Mouse (Mus musculus): ENCODE measurements around the gene Xirp1.

Xirp1 gene

DNA sequence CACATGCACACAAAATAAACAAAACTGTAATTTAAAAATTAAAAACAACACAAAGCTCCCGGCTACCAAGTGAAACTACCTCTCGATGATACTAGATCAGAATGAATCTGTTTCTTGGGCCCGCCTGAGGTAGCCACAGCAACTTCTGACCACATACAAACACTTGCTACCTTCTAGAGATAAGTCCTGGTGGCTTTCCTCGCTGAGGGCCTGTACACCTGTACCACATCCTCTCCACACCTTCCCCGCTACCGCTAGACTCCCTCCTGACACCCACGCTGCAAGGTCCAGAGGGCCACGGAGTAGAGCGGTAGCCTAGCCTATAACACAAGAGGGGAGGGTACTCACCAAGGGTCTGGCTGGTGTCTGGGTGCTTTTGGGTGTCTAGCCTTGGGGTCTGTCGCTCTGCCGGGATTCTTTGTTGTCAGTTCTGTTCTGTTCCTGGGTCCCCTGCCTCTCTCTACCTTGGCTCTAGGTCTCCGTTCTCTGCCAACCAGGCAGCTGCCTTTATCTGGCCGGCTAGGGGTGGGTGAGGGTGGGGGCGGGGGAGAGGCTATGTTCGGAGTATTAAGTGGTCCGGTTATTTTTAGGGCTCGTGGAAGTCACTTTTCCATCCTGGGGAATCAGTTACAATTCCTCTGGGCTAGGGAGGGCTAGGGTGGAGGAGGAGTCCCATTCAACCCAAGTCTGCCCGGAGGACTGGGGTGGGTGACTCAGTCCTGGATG is at the start of gene Xirp1:
Gene Xirp1, minus strand, starts transcription at position 513 of the 726 bp plus-strand sequence.
- DNase-seq (ENCODE audit: low spot score in 2 of 2), result no peak

DNA sequence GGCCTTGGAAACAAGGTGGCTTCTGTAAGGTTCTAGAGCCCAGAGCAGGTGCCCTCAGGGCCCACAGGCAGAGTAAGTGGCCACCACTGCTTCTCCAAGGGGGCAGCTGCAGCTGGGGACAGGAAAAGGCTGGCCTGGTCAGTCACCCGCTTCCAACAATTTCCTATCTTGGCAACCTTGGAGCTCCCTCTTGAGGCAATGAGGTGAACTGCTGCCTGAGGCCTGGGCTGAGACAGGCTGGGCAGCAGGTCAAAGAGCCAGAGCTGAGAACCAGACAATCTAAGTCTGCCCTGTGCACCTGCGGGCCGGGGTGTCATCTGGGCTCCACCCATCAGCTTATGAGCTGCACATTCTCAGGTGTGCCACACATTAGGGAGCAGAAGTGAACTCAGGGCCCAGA is 49.8 kb upstream of the Xirp1 start:
- peak; percentile 64 to 76 for DNase-seq (ENCODE audit: low spot score in 2 of 2)

DNA sequence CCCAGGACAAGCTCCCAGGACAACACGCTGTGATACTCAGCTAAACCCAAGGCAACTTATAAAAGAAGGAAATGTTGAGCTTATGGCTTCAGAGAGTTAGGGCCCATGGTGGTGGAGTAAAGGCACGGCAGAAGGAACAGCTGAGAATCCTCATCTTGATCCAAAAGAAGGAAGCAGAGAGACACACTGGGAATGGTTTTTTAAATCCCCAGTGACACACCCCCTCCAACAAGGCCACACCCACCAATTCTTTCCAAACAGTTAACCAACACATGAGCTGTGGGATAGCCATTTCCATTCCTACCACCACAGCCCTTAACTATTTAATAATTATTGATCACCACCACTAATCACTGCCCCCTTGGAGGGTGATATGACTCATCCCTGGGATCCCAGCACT is 47.9 kb upstream of the Xirp1 start:
- no peak for DNase-seq (ENCODE audit: low spot score in 2 of 2)

DNA sequence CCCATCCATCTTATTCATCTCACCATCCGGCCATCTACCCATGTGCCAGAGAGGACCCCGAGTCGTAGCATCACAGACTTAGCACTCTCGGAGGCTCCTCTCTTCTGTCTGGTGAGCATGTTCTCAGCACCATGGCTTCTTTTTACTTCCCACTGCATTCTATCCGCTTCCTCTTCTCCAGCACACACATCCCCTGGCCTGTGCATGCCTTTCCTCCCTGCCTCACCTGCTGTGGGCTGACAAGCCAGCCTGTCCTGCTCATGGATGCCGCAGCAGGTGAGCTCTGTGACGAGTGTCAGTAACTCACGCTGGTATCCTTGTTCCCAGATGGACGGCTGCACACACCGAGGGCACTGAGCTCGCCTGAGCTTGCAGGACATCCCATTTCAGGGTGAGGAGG is 46.4 kb upstream of the Xirp1 start, which contains the start of gene Cx3cr1:
Gene Cx3cr1, minus strand, starts transcription at position 101 of the 400 bp plus-strand sequence.
- DNase-seq (ENCODE audit: low spot score in 2 of 2), result no peak

DNA sequence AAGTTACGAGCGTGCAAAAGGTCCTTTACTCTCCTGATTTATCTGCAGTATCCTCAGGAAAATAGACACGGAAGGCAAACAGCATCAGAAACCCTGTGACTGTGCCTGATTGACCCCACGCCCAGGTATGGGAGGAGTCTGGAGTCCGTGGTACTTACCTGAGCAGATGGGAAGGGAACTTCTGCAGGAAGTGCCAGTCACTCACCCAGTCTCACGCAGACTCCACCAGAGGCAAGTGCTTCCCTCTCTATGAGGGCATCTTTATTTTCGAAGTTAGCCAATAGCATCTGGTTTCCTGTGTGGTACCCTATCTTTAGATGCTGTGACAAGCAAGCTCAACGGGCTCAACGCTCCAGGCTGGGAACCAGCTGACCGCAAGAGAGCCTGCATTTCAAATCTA is 44.6 kb upstream of the Xirp1 start:
- DNase-seq (ENCODE audit: low spot score in 2 of 2), result no peak

DNA sequence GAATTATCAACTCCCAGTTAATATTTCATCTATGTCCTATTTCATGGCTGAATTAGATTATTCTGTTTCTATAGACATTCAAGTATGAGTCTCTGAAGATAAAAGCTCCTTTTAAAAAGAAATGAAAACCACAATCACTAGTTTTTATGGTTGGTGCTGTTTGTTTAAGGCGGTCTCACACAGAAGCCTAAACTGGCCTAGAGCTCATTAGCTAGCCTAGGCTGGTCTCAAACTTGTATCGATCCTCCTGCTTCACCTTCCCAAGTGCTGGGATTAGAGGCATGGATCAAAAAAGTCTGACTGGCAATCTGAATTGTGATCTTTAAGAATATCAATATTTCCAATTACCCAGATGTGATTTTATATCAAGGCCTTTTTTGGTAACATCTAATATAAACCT is 44.2 kb upstream of the Xirp1 start:
- no peak for DNase-seq (ENCODE audit: low spot score in 2 of 2)

DNA sequence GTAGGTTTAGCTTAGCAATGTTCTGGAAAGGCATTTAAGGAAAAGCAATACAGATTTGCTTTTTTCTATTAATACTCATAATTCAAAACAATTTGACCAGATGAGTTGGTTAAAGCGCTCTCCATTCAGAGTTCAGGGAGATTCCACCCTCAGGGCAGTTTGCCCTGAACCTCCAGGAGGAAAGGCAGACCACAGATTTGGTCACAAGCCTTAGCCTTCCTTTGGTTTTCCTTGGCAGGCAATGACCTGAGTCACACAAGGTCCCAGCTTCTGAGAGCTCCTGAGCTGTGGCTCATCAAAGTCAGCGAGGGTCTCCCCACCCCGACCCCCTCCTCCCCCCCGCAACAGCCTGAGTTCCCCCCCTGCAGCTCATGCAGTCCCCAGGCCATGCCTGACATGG is 40.9 kb upstream of the Xirp1 start:
- DNase-seq (ENCODE audit: low spot score in 2 of 2), result no peak

DNA sequence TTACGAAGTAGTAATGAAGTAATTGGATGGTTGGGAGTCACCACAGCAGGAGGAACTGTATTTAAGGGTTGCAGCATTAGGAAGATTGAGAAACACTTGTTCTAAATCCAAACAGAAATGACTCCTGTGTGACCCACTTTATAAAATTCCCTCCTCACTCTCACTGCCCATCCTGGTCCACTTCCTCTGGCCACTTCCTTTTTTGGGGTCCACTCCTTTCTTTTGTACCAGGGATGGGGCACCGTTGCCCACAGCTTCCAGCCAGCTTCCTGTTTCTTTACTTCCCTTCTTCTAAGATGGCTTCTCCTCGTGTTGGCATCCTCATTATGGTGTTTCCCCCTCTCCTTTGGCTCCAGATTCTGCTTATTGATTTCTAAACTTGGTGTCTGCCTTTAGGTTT is 35.3 kb upstream of the Xirp1 start:
- DNase-seq (ENCODE audit: low spot score in 2 of 2), result no peak

DNA sequence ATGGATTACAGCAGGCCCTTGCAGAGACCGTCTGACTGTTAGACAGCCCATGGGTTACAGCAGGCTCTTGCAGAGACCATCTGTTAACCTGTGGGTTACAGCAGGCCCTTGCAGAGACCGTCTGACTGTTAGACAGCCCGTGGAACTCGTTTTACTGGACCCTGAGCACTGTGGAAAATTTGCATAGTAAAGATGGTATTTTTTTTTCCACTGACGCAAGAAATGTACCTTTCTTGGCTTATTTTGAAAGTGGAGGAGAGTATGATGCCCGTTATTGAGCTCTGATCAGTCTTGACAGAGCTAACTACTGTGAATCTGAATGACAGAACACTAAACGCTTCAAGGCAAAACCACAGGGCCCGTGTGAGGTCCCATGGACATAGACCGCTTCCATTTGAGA is 32.8 kb upstream of the Xirp1 start:
- no peak for DNase-seq (ENCODE audit: low spot score in 2 of 2)

DNA sequence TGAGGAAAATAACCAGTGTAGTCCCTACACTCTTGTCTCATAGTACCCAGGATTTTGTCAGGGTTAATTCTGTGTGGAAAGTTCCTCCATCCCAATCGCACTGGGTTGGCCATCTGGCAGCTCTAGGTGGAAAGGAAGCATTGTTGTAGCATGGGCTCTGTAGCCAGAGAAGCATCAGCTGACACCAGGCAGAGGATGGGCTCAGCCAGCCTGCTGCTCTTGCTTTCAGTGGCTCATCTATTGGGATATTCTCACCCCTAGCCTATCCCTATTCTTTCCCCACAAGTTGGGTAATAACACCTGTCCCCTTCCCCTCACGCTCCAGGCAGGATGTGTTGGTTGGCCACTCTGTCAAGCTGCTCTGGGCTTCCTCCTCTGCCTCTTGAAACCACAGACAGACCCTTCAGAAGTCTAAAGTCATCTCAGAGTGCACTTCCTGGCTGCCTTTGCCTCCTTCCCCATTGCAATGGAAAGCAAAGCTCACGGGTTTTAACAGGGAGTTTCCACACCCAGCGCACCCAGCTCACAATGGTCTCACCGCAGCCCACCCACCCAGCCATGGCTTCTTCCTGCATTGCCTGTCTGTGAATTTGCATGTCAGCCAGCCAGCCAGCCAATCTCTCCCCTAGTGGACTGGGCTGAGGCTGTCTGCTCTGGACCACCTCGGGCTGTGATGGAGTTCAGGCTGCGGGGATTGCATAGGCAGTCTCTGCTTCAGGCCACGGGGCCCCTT is 31.3 kb upstream of the Xirp1 start:
- DNase-seq (ENCODE audit: low spot score in 2 of 2), result peak in 1 of 2 experiments; percentile 31

DNA sequence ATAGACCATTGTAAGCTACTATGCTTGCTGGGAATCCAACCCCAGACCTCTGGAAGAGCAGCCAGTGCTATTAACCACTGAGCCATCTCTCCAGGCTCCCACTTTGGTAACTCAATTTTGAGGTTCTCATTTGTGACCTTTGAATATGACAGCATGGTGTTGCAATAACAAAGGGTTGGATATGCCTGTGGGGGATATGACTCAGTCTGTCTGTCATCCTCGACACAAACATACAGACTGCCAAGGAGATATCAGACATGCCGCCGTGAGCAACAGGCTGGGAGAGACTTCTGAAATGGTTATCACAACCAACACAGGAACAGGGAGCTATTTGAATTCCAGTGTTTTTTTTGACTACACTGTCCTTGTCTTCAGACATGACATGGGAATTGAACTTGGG is 26.0 kb upstream of the Xirp1 start:
- DNase-seq (ENCODE audit: low spot score in 2 of 2), result no peak

DNA sequence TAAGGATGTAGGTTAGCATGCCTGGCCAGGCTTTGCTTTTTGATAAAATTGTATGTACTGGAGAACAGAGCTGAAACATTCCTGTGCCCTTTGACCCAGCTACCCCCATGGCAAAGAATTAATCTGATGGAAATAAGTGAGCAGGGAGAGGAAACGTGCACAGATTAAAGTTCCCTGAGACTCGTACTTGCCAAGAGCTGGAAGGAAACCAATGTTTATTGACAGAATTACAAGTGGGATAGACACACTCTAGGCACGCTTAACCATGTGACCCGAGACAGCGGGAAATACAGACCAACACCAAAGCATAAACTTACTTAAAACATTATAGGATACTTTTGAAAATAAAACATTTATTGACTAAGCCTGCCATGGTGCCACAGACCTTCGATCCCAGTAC is 25.1 kb upstream of the Xirp1 start:
- DNase-seq (ENCODE audit: low spot score in 2 of 2), result no peak

DNA sequence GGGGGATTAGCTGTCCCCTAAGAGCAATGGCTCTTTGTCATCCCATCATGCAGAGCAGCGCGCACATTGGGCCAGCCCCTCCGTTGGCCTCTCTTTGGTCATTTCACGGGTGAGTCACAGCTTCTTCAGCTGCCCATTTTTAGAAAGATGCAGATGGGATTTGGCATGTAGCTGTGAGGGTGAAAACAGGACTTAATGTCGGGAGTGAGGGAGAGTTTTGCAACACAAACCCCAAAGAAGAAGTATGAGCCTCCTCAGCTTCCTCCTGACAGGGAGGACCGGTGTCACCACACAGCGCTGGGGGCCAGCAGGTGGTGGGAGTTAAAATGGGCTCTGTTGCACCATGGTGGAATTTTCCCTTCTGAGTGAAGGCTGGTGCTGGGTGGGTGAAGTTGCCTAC is 19.7 kb upstream of the Xirp1 start:
- DNase-seq (ENCODE audit: low spot score in 2 of 2), result no peak

DNA sequence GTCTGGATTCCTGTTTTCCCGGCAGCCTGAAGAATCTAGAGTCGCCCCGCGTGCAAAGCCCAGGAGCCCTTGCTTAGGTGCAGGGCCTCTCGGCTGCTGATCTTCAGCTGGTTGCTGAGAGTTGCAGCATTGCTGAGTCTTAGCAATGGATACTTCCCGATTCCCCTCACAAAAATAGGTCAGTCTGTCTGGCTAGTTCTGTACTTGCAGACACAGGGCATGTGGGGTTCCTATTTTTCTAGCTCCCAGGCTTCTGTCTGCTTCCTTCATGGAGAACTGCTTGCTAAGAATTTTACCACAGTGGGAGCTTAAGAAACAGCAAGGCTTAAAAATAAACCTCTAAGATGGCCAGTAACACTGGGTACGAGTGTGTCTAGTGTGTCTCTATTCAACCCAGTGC is 14.0 kb upstream of the Xirp1 start:
- DNase-seq (ENCODE audit: low spot score in 2 of 2), result no peak

DNA sequence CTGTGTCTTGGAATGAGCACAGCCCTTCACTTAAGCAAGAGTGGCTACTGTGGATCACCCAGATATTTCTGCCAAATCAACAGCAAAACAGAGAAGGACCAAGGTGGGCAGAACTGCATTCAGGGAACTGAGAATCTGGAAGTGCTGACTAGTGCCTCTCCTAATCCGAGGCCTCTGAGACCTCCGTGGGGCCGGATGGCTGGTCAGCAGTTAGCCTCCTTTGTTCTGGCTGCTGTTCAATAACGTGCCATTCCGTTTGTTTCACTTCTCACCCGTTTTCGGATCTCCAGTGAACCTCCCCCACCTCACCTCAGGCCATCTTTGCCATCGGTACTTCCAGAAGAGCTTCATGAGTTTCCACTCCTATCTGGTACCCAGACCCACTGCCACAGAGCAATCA is 11.0 kb upstream of the Xirp1 start:
- DNase-seq (ENCODE audit: low spot score in 2 of 2), result no peak

DNA sequence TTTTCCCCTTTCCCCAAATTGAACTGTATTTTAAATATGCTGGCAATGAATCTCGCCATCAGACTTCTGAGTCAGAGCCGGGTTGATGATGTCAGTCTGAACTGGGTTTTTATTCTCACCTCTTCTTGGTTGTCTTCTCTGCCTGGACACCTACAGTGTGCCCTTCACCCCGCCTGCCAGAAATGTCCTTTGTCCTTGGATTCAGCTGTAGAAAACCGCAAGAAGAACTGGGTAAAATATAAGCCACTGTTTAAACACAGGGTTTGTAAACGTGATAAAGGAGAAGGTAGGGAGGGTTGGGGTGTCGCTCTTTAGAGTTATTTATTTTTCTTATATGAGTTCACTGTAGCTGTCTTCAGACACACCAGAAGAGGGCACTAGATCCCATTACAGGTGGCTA is 9.3 kb upstream of the Xirp1 start:
- DNase-seq (ENCODE audit: low spot score in 2 of 2), result no peak

DNA sequence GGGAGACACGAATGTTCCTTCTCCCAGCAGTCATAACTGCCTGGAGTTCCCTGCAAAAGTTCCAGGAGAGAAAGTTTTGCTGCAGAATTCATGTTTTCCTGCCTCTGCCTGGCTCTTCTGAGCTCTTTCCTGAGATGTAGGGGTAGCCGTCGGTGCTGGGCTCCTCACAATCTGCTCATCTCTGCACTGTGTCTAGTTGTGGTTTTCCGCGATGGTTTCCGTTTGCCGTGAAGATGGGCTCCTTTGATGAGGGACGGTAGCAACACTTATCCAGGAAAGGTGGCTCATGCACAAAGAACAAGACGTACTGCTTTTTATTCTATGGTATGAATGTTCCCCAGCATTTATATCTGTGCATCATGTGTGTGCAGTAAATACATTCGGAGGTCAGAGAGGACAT is 7.0 kb upstream of the Xirp1 start:
- no peak for DNase-seq (ENCODE audit: low spot score in 2 of 2)

DNA sequence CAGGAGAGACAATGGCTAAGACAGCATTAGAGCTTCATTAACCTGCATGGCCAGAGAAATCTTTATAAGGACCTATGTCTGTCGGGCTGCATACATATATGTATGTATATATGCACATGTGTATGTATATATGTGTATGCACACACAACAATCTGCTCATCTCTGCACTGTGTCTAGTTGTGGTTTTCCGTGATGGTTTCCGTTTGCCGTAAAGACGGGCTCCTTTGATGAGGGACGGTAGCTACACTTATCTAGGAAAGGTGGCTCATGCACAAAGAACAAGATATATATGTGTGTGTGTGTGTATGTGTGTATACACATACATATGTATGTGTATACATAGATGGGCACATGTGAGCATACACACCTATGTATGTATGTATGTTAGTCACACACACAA is 6.5 kb upstream of the Xirp1 start:
- no peak for DNase-seq (ENCODE audit: low spot score in 2 of 2)

DNA sequence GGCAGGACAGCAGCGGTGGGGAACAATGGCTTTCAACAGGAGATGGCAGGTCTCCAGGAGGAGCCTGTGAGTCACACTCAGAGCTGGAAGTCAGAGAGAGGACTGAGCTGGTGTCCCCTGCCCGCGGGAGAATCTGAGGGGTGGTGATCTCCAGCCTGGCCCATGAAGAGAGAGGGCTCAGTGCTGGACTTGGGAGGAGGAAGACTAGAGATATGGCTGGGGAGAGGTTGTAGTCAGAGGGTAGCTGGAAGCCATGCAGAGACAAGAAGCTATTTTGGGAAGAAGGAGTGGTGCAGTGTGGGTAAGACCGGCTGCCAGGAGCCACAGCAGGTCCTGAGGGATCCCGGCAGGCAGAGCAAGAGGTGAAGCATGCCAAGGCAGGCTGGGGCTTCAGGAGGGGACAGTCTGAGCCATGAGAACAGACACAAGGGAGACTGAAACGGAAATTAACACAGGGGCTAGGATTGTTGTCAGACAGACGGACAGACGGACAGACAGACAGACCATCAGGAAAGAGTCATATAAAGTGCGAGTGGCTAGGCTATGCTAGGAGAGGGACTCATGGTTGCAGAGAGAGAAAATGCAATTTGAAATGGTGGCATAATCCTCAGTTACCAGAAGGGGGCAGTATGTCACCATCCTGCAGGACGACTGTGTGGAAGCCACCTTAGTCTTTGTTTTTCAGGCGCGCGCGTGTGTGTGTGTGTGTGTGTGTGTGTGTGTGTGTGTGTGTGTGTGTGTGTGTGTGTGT is 4.2 kb upstream of the Xirp1 start:
- DNase-seq (ENCODE audit: low spot score in 2 of 2), result peak in 1 of 2 experiments; percentile 36

DNA sequence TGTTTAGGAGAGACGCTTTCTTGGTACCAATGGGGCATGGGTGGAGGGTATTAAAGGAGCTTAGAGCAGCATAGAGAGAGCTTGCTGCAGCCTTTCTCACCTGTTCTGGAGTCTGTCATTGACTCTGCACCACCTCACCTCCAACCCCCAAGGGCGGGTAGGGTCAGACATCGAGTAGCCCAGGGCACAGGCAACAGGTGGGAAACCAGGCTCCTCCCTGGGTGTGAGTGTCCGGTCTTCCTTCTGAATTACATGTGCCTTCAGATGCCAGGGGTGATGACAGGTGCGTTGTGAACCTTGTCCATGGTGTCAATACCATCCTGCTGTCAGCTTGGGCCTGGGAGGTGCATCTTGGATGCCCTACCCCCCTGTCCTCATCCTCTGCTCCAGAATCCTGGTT is 1.2 kb upstream of the Xirp1 start:
- no peak for DNase-seq (ENCODE audit: low spot score in 2 of 2)

DNA sequence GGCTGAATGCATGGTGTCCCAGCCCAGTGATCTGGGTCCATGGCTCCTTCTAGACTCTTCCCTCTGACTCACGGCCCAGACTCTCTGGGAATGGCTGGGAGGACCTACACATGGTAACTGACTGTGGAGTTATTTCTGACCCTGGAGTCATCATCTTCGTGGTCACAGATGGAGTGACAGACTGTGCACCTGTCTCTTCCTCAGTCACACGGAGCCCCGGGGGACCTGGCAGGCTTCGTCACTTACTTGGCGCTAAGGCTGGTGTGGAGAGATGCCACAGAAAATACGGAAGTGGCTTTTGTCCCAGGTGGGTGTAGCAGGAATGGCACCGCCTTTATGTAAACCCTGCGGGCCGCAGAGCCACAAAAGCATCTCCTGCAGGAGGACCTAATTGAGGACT is 773 bp upstream of the Xirp1 start:
- no peak for DNase-seq (ENCODE audit: low spot score in 2 of 2)

DNA sequence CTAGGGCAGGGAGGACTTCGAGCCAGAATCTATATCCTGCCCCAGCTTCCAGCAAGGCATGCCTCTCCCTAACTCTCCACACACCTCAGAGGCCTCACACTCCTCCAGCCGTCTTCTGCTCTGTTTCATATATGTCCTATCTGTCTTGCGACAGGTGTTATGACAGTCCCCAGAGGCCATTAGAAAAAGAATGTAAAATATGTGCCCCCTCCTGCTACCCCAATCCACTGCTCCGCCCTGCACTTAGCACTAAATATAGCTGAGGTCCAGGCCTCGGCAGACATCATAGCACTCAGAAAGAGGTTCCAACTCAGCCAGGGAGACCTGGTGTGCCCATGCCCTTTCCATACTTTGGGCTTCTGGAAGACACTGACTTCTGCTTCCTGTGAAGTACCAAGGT is 2.2 kb downstream of the Xirp1 start:
- DNase-seq (ENCODE audit: low spot score in 2 of 2), result no peak

Data from spleen, postnatal 10 days (tissue).